Comparison of ENCODE assay signal across 14 mouse cellular contexts in the genomic region with DNA sequence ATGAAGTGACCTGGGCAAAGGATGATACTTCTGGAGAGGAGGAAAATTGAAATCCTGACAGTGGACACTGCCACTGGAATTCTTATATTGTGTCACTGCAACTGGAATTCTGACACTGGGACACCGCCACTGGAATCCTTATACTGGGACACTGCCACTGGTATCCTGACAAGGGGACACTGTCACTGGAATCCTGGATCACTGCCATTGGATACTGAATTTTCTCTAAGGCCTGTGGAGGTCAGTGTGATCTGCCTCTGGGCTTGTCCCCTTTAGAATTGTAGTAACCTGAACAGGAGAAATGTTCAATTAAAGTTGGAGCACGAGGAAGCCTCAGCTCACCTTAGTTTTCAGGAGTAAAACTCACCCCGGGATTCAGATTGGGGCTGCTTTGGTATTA.
DNase-seq lines count a peak whose midpoint lies in the region; ATAC-seq lines count a peak whose summit lies in the region.
"Had no signal": no experiment of that assay in that cellular context is flagged by ENCODE, and none has a peak within 500 bp of the region (broad histone marks: within the 10 kb centered on the region; RNA-seq: fewer than 3 reads in every experiment).

No protein-coding gene starts in this region.

- ATAC-seq in hindbrain, embryonic 11.5 days (ENCODE audit: low FRiP score): no peak
- ATAC-seq in midbrain, embryonic 16.5 days: 0 out of 2 replicates have a peak, but pooled peaks have one; percentile 32
- ATAC-seq in midbrain, embryonic 14.5 days (ENCODE audit: low FRiP score, low TSS enrichment): no peak
- ATAC-seq in liver, embryonic 16.5 days (ENCODE audit: low read depth): peak; percentile 43; the same call in 1 of the 2 replicates
- ATAC-seq: inflammation-experienced regulatory T-cells, adult 6 months had no signal

- H3K36me3 ChIP-seq in hindbrain, embryonic 10.5 days: no peaks in the 10 kb centered on the region
- no peaks in the 10 kb centered on the region for H3K36me3 ChIP-seq in hindbrain, embryonic 11.5 days (ENCODE audit: control insufficient read depth, insufficient read depth, low read length)
- no peaks in the 10 kb centered on the region for H3K36me3 ChIP-seq in midbrain, embryonic 16.5 days (ENCODE audit: control insufficient read depth, insufficient read depth, low read length)
- no peaks in the 10 kb centered on the region for H3K36me3 ChIP-seq in midbrain, embryonic 14.5 days (ENCODE audit: control insufficient read depth, insufficient read depth, low read length)
- H3K36me3 ChIP-seq in liver, embryonic 16.5 days (ENCODE audit: control insufficient read depth, insufficient read depth): no peaks in the 10 kb centered on the region
- H3K36me3 ChIP-seq: embryonic facial prominence, embryonic 10.5 days; hindbrain, embryonic 13.5 days; limb, embryonic 13.5 days had no signal

- no peaks in the 10 kb centered on the region for H3K9me3 ChIP-seq in hindbrain, embryonic 10.5 days
- H3K9me3 ChIP-seq in hindbrain, embryonic 11.5 days (ENCODE audit: control insufficient read depth, low read length): no peaks in the 10 kb centered on the region
- peaks cover 4% of the 10 kb centered on the region; the same call in 1 of the 2 replicates for H3K9me3 ChIP-seq in midbrain, embryonic 16.5 days (replicated peaks; ENCODE audit: control insufficient read depth, low read length, poor library complexity, severe bottlenecking)
- no peaks in the 10 kb centered on the region for H3K9me3 ChIP-seq in midbrain, embryonic 14.5 days (ENCODE audit: control insufficient read depth, low read length)
- no peaks in the 10 kb centered on the region for H3K9me3 ChIP-seq in liver, embryonic 16.5 days (replicated peaks; ENCODE audit: control insufficient read depth, low read length)
- H3K9me3 ChIP-seq: embryonic facial prominence, embryonic 10.5 days; hindbrain, embryonic 13.5 days had no signal

- H3K27ac ChIP-seq in hindbrain, embryonic 10.5 days: 0 out of 2 replicates have a peak overlapping the region, but pooled peaks have one; percentile 13
- H3K27ac ChIP-seq in hindbrain, embryonic 11.5 days (ENCODE audit: low read depth, low read length): no peak overlapping the region
- H3K27ac ChIP-seq in midbrain, embryonic 16.5 days (ENCODE audit: low read length): no peak overlapping the region
- H3K27ac ChIP-seq in midbrain, embryonic 14.5 days (replicated peaks; ENCODE audit: low read depth, low read length): no peak overlapping the region
- H3K27ac ChIP-seq in liver, embryonic 16.5 days (ENCODE audit: low read length): peak overlapping the region; percentile 75
- H3K27ac ChIP-seq: hindbrain, embryonic 13.5 days; limb, embryonic 13.5 days had no signal

- H3K4me2 ChIP-seq in hindbrain, embryonic 11.5 days (replicated peaks; ENCODE audit: low read depth, low read length): no peak overlapping the region
- no peak overlapping the region for H3K4me2 ChIP-seq in midbrain, embryonic 16.5 days (ENCODE audit: low read length)
- H3K4me2 ChIP-seq in midbrain, embryonic 14.5 days (ENCODE audit: low read length): no peak overlapping the region
- no peak overlapping the region for H3K4me2 ChIP-seq in liver, embryonic 16.5 days (ENCODE audit: low read depth, low read length)
- H3K4me2 ChIP-seq: hindbrain, embryonic 13.5 days; limb, embryonic 13.5 days had no signal

- H3K9ac ChIP-seq in hindbrain, embryonic 11.5 days (ENCODE audit: low read depth, low read length): no peak overlapping the region
- no peak overlapping the region for H3K9ac ChIP-seq in midbrain, embryonic 16.5 days (ENCODE audit: low read depth, low read length)
- H3K9ac ChIP-seq in midbrain, embryonic 14.5 days (replicated peaks; ENCODE audit: low read length): no peak overlapping the region
- no peak overlapping the region for H3K9ac ChIP-seq in liver, embryonic 16.5 days (ENCODE audit: low read depth, low read length)
- H3K9ac ChIP-seq: hindbrain, embryonic 13.5 days; limb, embryonic 13.5 days had no signal

- 85% methylated on average over 3 of the region's 3 CpGs for WGBS in hindbrain, embryonic 10.5 days
- 82% methylated on average over 3 of the region's 3 CpGs for WGBS in hindbrain, embryonic 11.5 days
- WGBS in midbrain, embryonic 16.5 days: 85% methylated on average over 3 of the region's 3 CpGs
- 85% methylated on average over 3 of the region's 3 CpGs for WGBS in midbrain, embryonic 14.5 days
- WGBS in liver, embryonic 16.5 days (ENCODE audit: insufficient replicate concordance): 49% methylated on average over 3 of the region's 3 CpGs

- peaks cover 9% of the 10 kb centered on the region for H3K4me1 ChIP-seq in hindbrain, embryonic 10.5 days (replicated peaks)
- no peaks in the 10 kb centered on the region for H3K4me1 ChIP-seq in hindbrain, embryonic 11.5 days (replicated peaks; ENCODE audit: control insufficient read depth, insufficient read depth, low read length)
- H3K4me1 ChIP-seq in midbrain, embryonic 16.5 days (ENCODE audit: control insufficient read depth, insufficient read depth, low read length): no peaks in the 10 kb centered on the region; the same call in 1 of the 2 replicates
- H3K4me1 ChIP-seq in midbrain, embryonic 14.5 days (ENCODE audit: control insufficient read depth, insufficient read depth, low read length): no peaks in the 10 kb centered on the region
- H3K4me1 ChIP-seq in liver, embryonic 16.5 days (ENCODE audit: control insufficient read depth, low read depth, low read length): no peaks in the 10 kb centered on the region
- H3K4me1 ChIP-seq: hindbrain, embryonic 13.5 days had no signal

- no peak for DNase-seq in hindbrain, embryonic 10.5 days (ENCODE audit: low spot score)
- DNase-seq in hindbrain, embryonic 11.5 days (ENCODE audit: low spot score): no peak
- DNase-seq in midbrain, embryonic 14.5 days: no peak
- no peak for DNase-seq in embryo, embryonic 10 days (ENCODE audit: low spot score)
- DNase-seq in spleen, postnatal 10 days (ENCODE audit: low spot score in 2 of 2): no peak
- DNase-seq: B cell, adult 2 months; gastrocnemius, postnatal 10 days; right cerebral cortex, postnatal 4 days had no signal

- H3K27me3 ChIP-seq in hindbrain, embryonic 10.5 days (ENCODE audit: insufficient read depth, poor library complexity, severe bottlenecking): no peaks in the 10 kb centered on the region
- H3K27me3 ChIP-seq in hindbrain, embryonic 11.5 days (ENCODE audit: control insufficient read depth, insufficient read depth, low read length): no peaks in the 10 kb centered on the region
- no peaks in the 10 kb centered on the region for H3K27me3 ChIP-seq in midbrain, embryonic 16.5 days (ENCODE audit: control insufficient read depth, insufficient read depth, low read depth, low read length)
- no peaks in the 10 kb centered on the region for H3K27me3 ChIP-seq in midbrain, embryonic 14.5 days (ENCODE audit: control insufficient read depth, insufficient read depth, low read length)
- H3K27me3 ChIP-seq in liver, embryonic 16.5 days (ENCODE audit: control insufficient read depth, insufficient read depth, low read depth, low read length): no peaks in the 10 kb centered on the region
- H3K27me3 ChIP-seq: hindbrain, embryonic 13.5 days; limb, embryonic 13.5 days had no signal

- H3K4me3 ChIP-seq in hindbrain, embryonic 10.5 days: no peak overlapping the region
- H3K4me3 ChIP-seq in hindbrain, embryonic 11.5 days (ENCODE audit: low read depth, low read length): no peak overlapping the region
- no peak overlapping the region for H3K4me3 ChIP-seq in midbrain, embryonic 16.5 days (ENCODE audit: low read depth, low read length)
- no peak overlapping the region for H3K4me3 ChIP-seq in midbrain, embryonic 14.5 days (replicated peaks; ENCODE audit: low read depth, low read length)
- H3K4me3 ChIP-seq in liver, embryonic 16.5 days (ENCODE audit: low read depth, low read length): no peak overlapping the region
- H3K4me3 ChIP-seq: embryonic facial prominence, embryonic 10.5 days; hindbrain, embryonic 13.5 days; limb, embryonic 13.5 days had no signal

Comparison
In these comparisons a context has a peak if more than half of its experiments do, and no peak if none do; other contexts are left out.
1. H3K27ac ChIP-seq: peak in hindbrain, embryonic 10.5 days (single experiment) and liver, embryonic 16.5 days (single experiment); none in hindbrain, embryonic 11.5 days (single experiment), midbrain, embryonic 16.5 days (single experiment) and midbrain, embryonic 14.5 days (single experiment).
2. ATAC-seq: peak in midbrain, embryonic 16.5 days (single experiment) and liver, embryonic 16.5 days (single experiment); none in hindbrain, embryonic 11.5 days (single experiment) and midbrain, embryonic 14.5 days (single experiment).